Mouse (Mus musculus) midbrain, embryonic 15.5 days (tissue): ENCODE data around the gene Chn1. TPM values are rescaled to one million over a fixed set of nuclear protein-coding genes. Genes with fewer than 3 reads are reported as not detected.
A peak's percentile ranks its signal among the peaks of the same experiment; 100 is the strongest.
"Not testable (repeated sequence)": the region's sequence is repeated elsewhere in the genome, so short reads cannot be mapped to it uniquely, and the experiment has no call there.

Source experiments
- ATAC-seq: fragments of 200-750 bp; cut with Nextera tagmentation; replicated peaks from 2 replicates; pipeline ENCODE4 v1.8.0; 2017; ENCODE audit warnings: moderate TSS enrichment
- H3K27ac ChIP-seq: fragments of 300-500 bp; sonication (generic); 2 replicates; pipeline ENCODE4 v1.5.1; 2015; ENCODE audit warnings: mild to moderate bottlenecking, inconsistent platforms
- H3K27me3 ChIP-seq: fragments of 300-500 bp; sonication (generic); replicated peaks from 2 replicates; pipeline ENCODE4 v1.6.1; 2015; ENCODE audit warnings: inconsistent platforms
- H3K36me3 ChIP-seq: fragments of 300-500 bp; sonication (generic); replicated peaks from 2 replicates; pipeline ENCODE4 v1.6.1; 2015; ENCODE audit warnings: inconsistent platforms
- H3K4me1 ChIP-seq: fragments of 300-500 bp; sonication (generic); 2 replicates; pipeline ENCODE4 v1.6.1; 2015; ENCODE audit warnings: inconsistent platforms
- H3K4me2 ChIP-seq: fragments of 300-500 bp; sonication (generic); 2 replicates; pipeline ENCODE4 v1.6.1; 2015; ENCODE audit warnings: inconsistent platforms, mild to moderate bottlenecking, moderate library complexity
- H3K4me3 ChIP-seq: fragments of 300-500 bp; sonication (generic); 2 replicates; pipeline ENCODE4 v1.5.1; 2015; ENCODE audit warnings: mild to moderate bottlenecking, inconsistent platforms
- H3K9ac ChIP-seq: fragments of 300-500 bp; sonication (generic); 2 replicates; pipeline ENCODE4 v1.6.1; 2015; ENCODE audit warnings: mild to moderate bottlenecking, inconsistent platforms
- H3K9me3 ChIP-seq: fragments of 300-500 bp; sonication (generic); 2 replicates; pipeline ENCODE4 v1.6.1; 2016; ENCODE audit warnings: inconsistent platforms
- WGBS: fragments of 180-500 bp; shearing (Covaris S2); methylation state at CpG from one replicate; pipeline ENCODE4 v1.1.7; 2015; ENCODE audit warnings: mixed read lengths; 5-methylcytosine and 5-hydroxymethylcytosine counted together
- polyA plus RNA-seq: library from polyadenylated mRNA; unstranded; fragments of >200 nt; fragmentation: Nextera tagmentation; extraction: Ambion mirVana; gene quantifications from 2 replicates; pipeline ENCODE4 v1.2.1, GENCODE M21; 2015

The Chn1 gene
- 102 and 108 TPM in 2 replicates for polyA plus RNA-seq

DNA sequence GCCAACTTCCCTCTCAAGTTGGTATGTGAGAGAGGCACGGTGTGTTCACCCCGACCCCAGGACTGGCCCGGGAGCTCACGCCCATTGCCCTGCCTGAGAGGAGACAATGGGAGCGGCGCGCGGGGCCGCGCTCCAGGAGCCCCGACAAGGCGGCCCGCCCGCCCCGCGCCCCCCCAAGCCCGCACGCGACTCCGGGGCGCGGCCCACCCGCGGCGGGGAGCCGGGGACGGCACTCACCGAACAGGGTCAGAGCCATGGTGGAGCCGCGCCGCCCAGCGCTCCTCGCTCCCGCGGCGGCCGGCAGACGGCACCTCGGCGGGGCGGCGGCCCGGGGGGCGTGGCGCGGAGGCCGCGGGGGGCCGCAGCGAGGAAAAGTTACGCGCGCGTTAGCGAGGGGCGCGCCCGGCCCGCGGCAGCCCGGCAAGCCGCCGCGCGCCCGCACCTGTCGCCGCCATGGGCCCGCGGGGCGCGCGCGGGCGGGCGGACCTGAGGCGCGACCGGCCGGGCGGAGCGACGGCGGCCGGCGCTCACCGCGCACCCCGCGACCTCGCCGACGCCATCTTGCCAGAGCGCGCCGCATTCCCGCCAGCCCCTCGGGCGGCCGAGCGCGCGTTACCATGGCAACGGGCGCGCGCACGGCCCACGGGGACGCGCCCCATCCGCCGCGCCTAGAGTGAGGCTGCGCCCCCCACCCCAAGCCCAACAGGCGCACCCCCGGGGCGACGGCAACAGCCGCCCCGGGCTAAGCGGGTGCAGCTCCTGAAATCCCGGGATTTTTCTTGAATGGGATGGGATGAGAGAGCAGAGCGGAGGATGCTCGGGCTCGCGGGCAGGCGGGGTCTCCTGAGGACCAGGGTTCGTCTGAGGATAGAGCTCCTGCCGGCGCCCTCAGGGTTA is at the start of gene Chn1:
Chn1 (minus strand) TSS at position 561 of the 897 bp plus-strand sequence.
- Histone ChIP-seq H3K4me3 (peak within 1 kb of the TSS; percentile 92), H3K36me3 (no peaks in the 10 kb centered on the region), H3K9me3 (no peaks in the 10 kb centered on the region), H3K27ac (peak within 1 kb of the TSS; percentile 94), H3K27me3 (no peaks in the 10 kb centered on the region), H3K4me2 (peak within 1 kb of the TSS; percentile 50), H3K4me1 (peaks cover 41% of the 10 kb centered on the region), H3K9ac (peak within 1 kb of the TSS; percentile 89)
- WGBS, result under 1% methylated on average over 83 of the region's 131 CpGs
- peak; percentile 96 for ATAC-seq

DNA sequence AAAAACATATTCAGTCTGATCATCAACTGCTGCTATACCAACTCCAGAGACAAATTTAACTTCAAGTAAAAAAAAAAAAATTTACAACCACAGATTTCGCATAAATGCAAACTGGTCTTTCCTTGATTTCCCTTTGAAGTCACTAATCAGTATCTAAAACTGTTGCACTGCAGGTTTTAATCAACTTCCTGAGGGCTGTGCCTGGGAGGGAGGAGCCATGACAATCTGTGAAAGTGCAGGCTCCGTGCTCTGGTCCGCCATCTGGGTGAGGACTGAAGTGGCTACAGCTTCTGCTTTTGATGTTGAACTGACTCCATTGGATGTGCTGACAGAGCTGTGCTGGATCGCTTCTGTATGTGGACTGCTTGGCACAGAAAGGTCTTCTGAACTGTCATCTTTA is 43.6 kb upstream of the Chn1 start:
- 80% methylated on average over 4 of the region's 4 CpGs for WGBS
- Histone ChIP-seq H3K9ac (no peak overlapping the region), H3K27ac (no peak overlapping the region), H3K27me3 (no peaks in the 10 kb centered on the region), H3K4me3 (no peak overlapping the region), H3K36me3 (peaks cover 14% of the 10 kb centered on the region; the same call in 1 of the 2 replicates), H3K4me2 (no peak overlapping the region), H3K9me3 (no peaks in the 10 kb centered on the region), H3K4me1 (no peaks in the 10 kb centered on the region)
- no peak for ATAC-seq

GRCm38 (mm10) chr2:73807609-73808008 is 32.5 kb upstream of the Chn1 start:
- H3K4me3 ChIP-seq, result no peak overlapping the region
- 83% methylated on average over 8 of the region's 8 CpGs for WGBS

GRCm38 (mm10) chr2:73800127-73800526 is 25.0 kb upstream of the Chn1 start:
- not testable (repeated sequence) for H3K9me3 ChIP-seq, H3K27me3 ChIP-seq, H3K4me1 ChIP-seq, H3K36me3 ChIP-seq, H3K4me3 ChIP-seq, H3K27ac ChIP-seq, H3K9ac ChIP-seq, H3K4me2 ChIP-seq, ATAC-seq
- WGBS, result 91% methylated on average over 9 of the region's 9 CpGs

More at GRCm38 (mm10) chr2:73807609-73808008, 32.5 kb upstream of the Chn1 start:
- H3K4me1 ChIP-seq, result no peaks in the 10 kb centered on the region
- H3K27me3 ChIP-seq, result no peaks in the 10 kb centered on the region
- H3K9ac ChIP-seq, result no peak overlapping the region
- H3K4me2 ChIP-seq, result no peak overlapping the region
- no peak for ATAC-seq
- H3K36me3 ChIP-seq, result no peaks in the 10 kb centered on the region
- H3K27ac ChIP-seq, result no peak overlapping the region
- H3K9me3 ChIP-seq, result no peaks in the 10 kb centered on the region

DNA sequence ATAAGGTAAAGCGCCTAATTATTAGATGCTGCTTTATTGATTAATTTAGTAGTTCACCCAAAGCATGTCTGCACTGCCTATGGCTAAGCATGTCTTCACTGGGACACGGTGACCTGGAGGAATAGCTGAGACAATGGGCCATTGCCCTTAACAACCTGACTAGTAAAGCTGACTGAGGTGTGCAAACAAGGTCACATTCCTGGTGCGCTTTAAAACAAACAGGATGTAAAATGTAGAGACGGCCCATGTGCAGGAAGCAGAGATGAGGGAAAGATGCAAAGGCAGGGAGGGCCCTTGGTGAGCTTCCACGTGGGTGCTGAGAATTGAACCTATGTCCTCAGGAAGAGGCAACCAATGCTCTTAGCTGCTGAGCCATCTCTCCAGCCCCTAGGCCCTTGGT is 23.6 kb upstream of the Chn1 start:
- Histone ChIP-seq H3K4me2 (no peak overlapping the region), H3K4me3 (no peak overlapping the region), H3K4me1 (no peaks in the 10 kb centered on the region), H3K36me3 (no peaks in the 10 kb centered on the region), H3K27me3 (no peaks in the 10 kb centered on the region), H3K9me3 (no peaks in the 10 kb centered on the region), H3K27ac (no peak overlapping the region), H3K9ac (no peak overlapping the region)
- ATAC-seq, result no peak
- WGBS, result 80% methylated on average over 5 of the region's 5 CpGs

DNA sequence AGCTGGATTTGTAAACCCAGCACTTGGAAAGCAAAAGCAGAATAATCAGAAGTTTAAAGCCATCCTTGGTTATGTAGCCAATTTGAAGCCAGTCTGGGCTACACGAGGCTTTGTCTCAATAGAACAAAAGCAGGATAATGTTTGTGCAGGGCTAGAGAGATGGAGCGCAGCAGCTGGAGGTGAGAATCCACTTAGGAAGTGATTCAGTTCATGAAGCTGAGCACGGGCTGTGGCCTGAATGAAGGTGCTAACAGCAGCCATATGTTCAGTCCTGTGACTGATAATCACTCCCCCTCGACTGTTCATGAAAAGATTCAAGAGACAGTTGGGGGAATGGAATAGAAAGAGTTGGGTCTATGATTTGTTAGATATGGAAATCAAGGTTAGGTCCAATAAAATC is 23.0 kb upstream of the Chn1 start:
- 52% methylated on average over 4 of the region's 4 CpGs for WGBS
- H3K27me3 ChIP-seq, result no peaks in the 10 kb centered on the region
- no peak overlapping the region for H3K9ac ChIP-seq
- no peak overlapping the region for H3K4me2 ChIP-seq
- no peak overlapping the region for H3K27ac ChIP-seq
- ATAC-seq, result no peak
- no peaks in the 10 kb centered on the region for H3K9me3 ChIP-seq
- no peaks in the 10 kb centered on the region for H3K4me1 ChIP-seq
- no peak overlapping the region for H3K4me3 ChIP-seq
- no peaks in the 10 kb centered on the region for H3K36me3 ChIP-seq

GRCm38 (mm10) chr2:73791846-73792630 is 16.9 kb upstream of the Chn1 start:
- H3K27ac ChIP-seq, result no peak overlapping the region
- H3K4me3 ChIP-seq, result no peak overlapping the region
- H3K36me3 ChIP-seq, result no peaks in the 10 kb centered on the region
- H3K4me2 ChIP-seq, result no peak overlapping the region
- 58% methylated on average over 19 of the region's 19 CpGs for WGBS
- H3K9ac ChIP-seq, result no peak overlapping the region
- no peaks in the 10 kb centered on the region for H3K9me3 ChIP-seq
- no peak; the same call in 1 of the 2 replicates for ATAC-seq
- H3K4me1 ChIP-seq, result no peaks in the 10 kb centered on the region
- no peaks in the 10 kb centered on the region for H3K27me3 ChIP-seq

DNA sequence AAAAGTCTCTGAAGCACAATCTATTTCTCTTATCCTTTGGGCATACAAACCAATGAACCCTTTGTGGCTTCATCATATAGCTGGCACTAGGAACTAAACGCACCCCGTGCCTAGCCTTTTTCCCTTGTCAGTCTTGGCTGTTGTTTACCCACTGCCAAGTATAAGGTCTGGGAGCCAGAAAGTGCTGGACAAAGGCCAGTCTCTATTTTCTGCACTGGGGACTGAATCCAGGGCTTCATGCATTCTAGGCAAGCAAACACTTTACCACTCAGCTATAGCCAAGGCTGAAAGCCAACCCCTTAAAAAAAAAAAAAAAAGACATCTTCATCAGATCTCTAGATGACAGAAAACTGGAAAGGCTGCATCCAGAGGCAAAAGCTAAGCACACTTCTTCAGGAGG is 15.2 kb upstream of the Chn1 start:
- H3K27ac ChIP-seq, result no peak overlapping the region
- no peak overlapping the region for H3K4me3 ChIP-seq
- H3K27me3 ChIP-seq, result no peaks in the 10 kb centered on the region
- no peak overlapping the region for H3K9ac ChIP-seq
- no peak overlapping the region for H3K4me2 ChIP-seq
- H3K36me3 ChIP-seq, result no peaks in the 10 kb centered on the region
- no peaks in the 10 kb centered on the region for H3K4me1 ChIP-seq
- 75% methylated on average over 2 of the region's 2 CpGs for WGBS
- H3K9me3 ChIP-seq, result no peaks in the 10 kb centered on the region
- 0 out of 2 replicates have a peak, but pooled peaks have one; percentile 42 for ATAC-seq

GRCm38 (mm10) chr2:73788395-73788794 is 13.2 kb upstream of the Chn1 start:
- H3K27ac ChIP-seq, result no peak overlapping the region
- H3K4me3 ChIP-seq, result no peak overlapping the region
- H3K9ac ChIP-seq, result no peak overlapping the region
- no peak overlapping the region for H3K4me2 ChIP-seq
- no peaks in the 10 kb centered on the region for H3K4me1 ChIP-seq
- H3K36me3 ChIP-seq, result no peaks in the 10 kb centered on the region
- no peaks in the 10 kb centered on the region for H3K9me3 ChIP-seq
- ATAC-seq, result no peak
- peaks cover 1% of the 10 kb centered on the region; the same call in 1 of the 2 replicates for H3K27me3 ChIP-seq
- 80% methylated on average over 6 of the region's 6 CpGs for WGBS

DNA sequence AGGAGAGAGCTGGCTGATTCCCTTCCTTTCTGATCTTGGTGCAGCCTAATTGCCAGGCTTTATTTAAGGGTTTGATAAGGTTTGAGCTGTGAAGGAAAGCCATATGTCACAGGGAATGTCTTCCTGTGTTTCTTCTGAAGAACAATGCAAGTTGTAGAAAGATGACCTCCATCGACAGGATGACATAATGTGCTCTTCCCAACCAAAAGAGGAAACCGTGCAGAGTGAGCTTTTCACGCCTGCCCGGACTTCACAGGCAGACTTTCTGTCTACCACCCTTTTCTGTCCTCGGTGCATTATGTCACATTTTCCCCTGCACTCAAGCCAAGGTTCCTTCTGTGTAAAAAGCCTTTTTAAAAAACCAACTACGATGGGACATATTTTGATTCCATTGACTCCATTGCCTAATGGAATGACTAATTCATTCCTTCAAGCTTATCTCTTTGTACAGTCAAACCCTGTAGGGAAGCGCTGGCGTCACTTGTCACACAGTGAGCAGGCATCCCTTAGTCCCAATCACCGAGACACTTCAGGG is 7.3 kb upstream of the Chn1 start:
- 49% methylated on average over 9 of the region's 9 CpGs for WGBS
- Histone ChIP-seq H3K9ac (no peak overlapping the region), H3K4me2 (no peak overlapping the region), H3K27ac (no peak overlapping the region), H3K27me3 (peaks cover 3% of the 10 kb centered on the region; the same call in 1 of the 2 replicates), H3K4me1 (peaks cover 11% of the 10 kb centered on the region; the same call in 1 of the 2 replicates), H3K9me3 (no peaks in the 10 kb centered on the region), H3K4me3 (no peak overlapping the region), H3K36me3 (no peaks in the 10 kb centered on the region)
- no peak for ATAC-seq

GRCm38 (mm10) chr2:73780321-73781010 is 5.3 kb upstream of the Chn1 start:
- Histone ChIP-seq H3K27ac (peak overlapping the region; percentile 6; the same call in 1 of the 2 replicates), H3K4me2 (0 out of 2 replicates have a peak overlapping the region, but pooled peaks have one; percentile 16)

More at GRCm38 (mm10) chr2:73780321-73781010, 5.3 kb upstream of the Chn1 start:
- Histone ChIP-seq H3K36me3 (no peaks in the 10 kb centered on the region), H3K9me3 (no peaks in the 10 kb centered on the region), H3K4me1 (peaks cover 17% of the 10 kb centered on the region; the same call in 1 of the 2 replicates), H3K9ac (no peak overlapping the region), H3K4me3 (no peak overlapping the region), H3K27me3 (peaks cover 3% of the 10 kb centered on the region; the same call in 1 of the 2 replicates)
- ATAC-seq, result no peak
- WGBS, result 50% methylated on average over 14 of the region's 14 CpGs
